Mouse (Mus musculus): ENCODE measurements around the gene Rab42.
"Not testable (repeated sequence)": the region's sequence is repeated elsewhere in the genome, so short reads cannot be mapped to it uniquely, and the experiment has no call there.

Gene Rab42

GRCm38 (mm10) chr4:132311801-132312200 lies 8.6 kb upstream of the Rab42 start:
- no peak for DNase-seq

GRCm38 (mm10) chr4:132311209-132311608 lies 8.0 kb upstream of the Rab42 start:
- no peak for DNase-seq

DNA sequence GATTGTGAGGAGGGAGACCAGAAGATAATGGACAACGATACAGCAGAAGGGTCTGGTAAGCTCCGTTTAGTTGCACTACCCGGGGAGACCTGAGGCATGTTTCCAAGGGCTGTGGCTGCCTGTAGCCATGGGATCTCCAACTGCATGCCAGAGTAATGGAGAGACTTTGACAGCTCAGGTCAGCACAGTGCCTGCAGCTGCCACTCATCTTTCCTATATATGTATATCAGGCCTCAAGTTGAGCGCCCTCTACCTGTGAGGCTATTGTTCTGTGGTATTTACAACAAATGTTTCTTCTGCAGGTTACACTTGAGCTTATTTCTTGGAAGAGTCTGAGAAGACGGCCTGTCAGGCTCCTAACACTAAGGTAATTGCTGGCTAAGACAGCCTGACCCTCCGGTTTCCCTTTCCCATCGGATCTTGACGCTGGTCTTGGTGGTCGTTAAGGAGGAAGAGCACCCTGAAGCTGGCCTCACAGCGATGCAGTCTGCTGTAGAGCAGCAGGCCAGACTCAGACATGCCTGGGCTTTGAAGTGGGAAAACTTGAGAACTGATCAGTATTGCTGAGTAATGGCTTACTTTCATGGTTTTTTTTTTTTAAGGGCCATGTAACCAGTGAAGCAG lies 6.8 kb upstream of the Rab42 start:
- peak; percentile 69 to 72 for DNase-seq

- peak in 1 of 2 experiments; percentile 23 for DNase-seq
Measured at GRCm38 (mm10) chr4:132309140-132309848, 6.1 kb upstream of the Rab42 start.

GRCm38 (mm10) chr4:132308437-132309139 lies 5.4 kb upstream of the Rab42 start:
- peak; percentile 92 to 95 for DNase-seq

- no peak for DNase-seq
Measured at GRCm38 (mm10) chr4:132306004-132306403, 2.8 kb upstream of the Rab42 start.

- peak; percentile 70 to 71 for DNase-seq
Measured at GRCm38 (mm10) chr4:132305276-132305675, 2.1 kb upstream of the Rab42 start.

GRCm38 (mm10) chr4:132303484-132303883 lies 299 bp upstream of the Rab42 start:
- DNase-seq, result not testable (repeated sequence)

DNA sequence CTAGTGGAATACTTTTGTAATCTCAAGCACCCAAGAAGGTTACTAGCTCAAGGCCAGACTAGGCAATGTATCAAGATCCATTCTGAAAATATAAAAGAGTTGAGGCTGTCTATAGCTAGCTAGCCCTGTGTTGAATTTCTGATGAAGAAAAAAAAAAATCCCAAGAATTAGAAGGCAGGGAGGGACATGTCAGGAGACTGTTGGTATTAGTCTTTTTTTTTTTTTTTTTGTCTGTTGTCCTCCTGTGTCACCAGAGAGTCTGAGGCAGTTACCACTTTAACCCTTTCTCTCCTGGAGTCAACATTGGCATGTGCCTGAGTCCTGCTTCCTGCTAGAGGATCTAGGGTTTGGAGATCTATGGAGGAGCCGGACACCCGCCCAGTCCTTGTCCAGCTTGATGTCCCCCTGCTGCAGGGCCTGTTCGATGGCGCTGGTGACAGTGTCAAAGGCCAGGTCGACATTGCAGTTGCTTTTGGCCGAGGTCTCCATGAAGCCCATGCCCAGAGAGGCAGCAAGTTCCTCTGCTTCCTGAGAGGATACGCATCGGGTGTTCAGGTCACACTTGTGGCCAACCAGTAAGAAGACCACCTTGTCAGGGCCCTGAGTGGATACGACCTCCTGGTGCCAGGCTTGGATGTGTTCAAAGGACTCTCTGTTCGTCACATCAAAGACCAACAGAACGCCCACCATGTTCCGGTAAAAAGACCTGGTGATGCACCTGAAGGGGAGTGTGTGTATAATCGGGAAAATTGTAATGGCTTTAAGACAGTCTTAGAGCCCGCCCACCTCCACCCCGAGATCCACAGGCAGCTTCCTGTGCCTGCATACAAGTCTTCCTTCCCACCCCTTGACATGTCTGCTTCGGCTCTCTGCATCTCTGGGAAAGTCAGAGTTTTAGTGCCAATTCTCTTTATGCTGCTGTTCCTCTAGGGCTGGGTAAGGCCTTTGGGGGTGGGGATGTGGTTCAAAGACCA lies 933 bp downstream of the Rab42 start:
- no peak for DNase-seq

DNA sequence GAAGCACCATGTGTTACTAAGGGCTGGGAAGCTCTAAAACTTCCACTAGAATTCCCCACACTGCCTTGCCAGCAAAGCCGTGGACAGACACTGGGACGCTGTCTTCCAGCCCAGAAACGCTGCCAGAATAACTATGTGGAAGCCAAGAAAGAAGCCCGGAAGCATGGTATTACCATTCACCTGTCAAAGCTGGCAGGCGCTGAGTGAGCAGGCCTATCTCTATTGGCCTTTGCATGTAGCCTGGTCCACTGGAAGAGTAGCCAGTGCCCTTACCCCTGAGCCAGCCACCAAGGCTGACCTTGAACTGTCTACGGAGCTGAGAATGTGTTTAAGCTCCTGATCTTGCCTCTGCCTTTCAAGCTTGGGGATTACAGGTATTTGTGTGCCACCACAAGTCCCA lies 1.7 kb downstream of the Rab42 start:
- DNase-seq, result no peak

- no peak for DNase-seq
Measured at GRCm38 (mm10) chr4:132299849-132300248, 3.3 kb downstream of the Rab42 start.

DNA sequence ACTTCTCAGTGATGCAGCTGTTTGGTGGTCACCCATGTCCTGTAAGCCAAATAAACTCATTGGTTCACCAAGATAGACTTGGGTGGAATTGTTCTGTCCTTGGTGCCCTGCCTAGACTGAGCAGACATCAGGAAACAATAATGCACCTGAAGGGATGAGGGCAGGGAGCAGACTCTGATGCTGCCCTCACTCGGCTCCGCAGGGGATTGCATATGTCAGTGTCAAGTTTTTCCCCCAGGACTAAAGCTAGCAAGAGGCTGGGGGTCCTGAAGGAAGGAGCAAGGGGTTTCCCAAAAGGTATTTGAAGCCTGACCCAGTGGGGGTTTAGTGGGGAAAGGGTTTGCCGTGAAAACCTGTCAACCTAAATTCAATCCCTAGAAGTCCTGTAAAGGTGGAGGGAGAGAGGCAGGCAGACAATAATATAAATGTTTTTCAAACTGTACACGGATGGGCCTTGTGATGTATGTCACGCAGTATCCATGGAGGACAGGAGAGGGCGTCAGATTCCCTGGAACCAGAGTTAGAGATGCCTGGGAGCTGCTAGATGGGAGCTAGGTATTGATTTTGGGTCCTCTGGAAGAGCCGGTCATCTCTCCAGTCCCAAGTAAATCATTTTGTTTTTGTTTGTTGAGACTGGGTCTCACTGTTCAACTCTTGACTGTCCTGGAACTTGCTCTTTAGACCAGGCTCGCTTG lies 7.3 kb downstream of the Rab42 start:
- peak in 1 of 2 experiments; percentile 54 for DNase-seq

- DNase-seq, result peak; percentile 50 to 59
Measured at GRCm38 (mm10) chr4:132293682-132294240, 9.4 kb downstream of the Rab42 start.

DNA sequence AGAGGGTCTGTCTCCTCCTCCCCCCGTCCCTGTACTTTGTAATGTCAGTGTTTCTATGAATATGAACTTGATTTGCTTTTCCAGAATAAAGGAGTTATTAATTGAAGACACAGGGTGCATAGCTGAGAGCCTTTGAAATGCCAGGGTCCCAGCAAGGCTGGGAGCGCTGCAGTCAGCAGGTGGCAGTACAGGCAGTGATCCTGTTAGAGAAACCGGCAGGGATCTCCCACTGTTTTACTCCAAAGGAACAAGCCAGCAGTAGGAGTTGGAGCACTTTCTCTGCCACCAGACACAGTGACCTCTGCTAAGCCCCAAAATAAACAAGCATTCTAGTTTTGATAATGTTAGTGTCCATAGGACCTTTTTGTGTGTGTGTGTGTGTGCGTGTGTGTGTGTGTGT lies 10.2 kb downstream of the Rab42 start:
- DNase-seq, result peak; percentile 68 to 83

DNA sequence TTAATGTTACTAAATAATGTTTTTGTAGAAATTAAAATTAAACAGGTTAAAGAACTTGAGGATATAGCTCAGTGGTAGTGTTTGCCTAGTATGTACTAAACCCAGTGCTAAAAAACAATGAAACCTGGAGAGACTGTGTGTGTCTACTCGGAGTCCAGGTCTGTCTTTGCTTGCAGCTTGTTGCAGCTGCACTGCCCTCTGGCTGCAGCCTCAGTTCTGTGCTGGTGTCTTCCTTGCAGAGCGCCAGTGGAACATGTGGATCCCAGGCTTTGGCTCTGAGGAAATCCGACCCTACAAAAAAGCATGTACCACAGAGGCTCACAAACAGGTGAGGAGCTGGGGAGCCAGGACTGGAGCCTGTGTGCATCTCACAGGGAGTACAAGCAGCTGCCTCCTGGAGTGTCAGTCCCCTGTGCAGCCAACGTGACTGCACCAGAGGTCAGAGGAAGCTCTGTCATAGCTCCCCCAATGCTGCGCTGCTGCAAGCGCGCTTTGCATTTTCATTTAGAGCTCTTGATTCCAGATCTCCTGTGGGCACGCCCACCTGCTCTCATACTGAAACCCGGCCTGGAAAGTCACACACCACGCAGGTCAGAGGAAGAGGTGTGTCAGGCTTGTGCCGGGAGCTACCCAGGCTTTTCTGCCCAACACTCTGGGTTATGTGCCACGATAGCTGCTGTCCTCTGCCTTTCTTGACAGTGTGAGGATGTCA lies 11.4 kb downstream of the Rab42 start:
- peak in 1 of 2 experiments; percentile 40 for DNase-seq

- DNase-seq, result no peak
Measured at GRCm38 (mm10) chr4:132291056-132291455, 12.1 kb downstream of the Rab42 start.

DNA sequence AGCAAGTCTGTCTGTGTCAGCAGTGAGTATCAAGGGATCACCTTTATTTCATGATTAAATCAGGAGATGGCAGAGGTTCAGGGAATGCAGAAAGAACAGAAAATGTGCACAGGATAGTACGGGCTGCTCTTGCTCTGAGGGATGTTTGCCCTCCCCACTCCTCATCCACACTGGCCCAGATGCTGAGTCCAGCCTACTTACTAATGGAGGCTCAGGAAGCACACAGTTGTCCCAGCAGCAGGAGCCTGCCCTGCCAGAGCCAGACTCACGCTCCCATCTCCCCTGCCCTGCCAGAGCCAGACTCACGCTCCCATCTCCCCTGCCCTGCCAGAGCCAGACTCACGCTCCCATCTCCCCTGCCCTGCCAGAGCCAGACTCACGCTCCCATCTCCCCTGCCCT lies 14.3 kb downstream of the Rab42 start:
- not testable (repeated sequence) for DNase-seq

GRCm38 (mm10) chr4:132275949-132276348 lies 27.2 kb downstream of the Rab42 start:
- DNase-seq, result no peak

- DNase-seq, result peak; percentile 92 to 94
Measured at GRCm38 (mm10) chr4:132274156-132274862, 28.9 kb downstream of the Rab42 start, which contains the start of gene Taf12. TSS of gene Taf12 (plus strand) at chr4:132274375.

- peak in 1 of 2 experiments; percentile 61 for DNase-seq
Measured at GRCm38 (mm10) chr4:132273166-132273565, 30.0 kb downstream of the Rab42 start.

Data from kidney, postnatal 36 days (tissue).